Mouse (Mus musculus) cerebellum, postnatal 10 days (tissue): ENCODE data around the gene Fibcd1.

Experiments used
- DNase-seq, 2 experiments: peaks; one replicate each; pipeline ENCODE4 v3.0.0; 2021; ENCODE audit warnings: mixed read lengths in 2 of 2

The Fibcd1 gene

GRCm38 (mm10) chr2:31767104-31767503, 78.7 kb downstream of the Fibcd1 start:
- DNase-seq, result no peak
